Mouse (Mus musculus) right cerebral cortex, postnatal 4 days (tissue): ENCODE measurements around the gene Nudt15.

Experiments
- DNase-seq: peaks from one replicate; pipeline ENCODE4 v3.0.0-alpha.2; 2022

Gene Nudt15

GRCm38 (mm10) chr14:73507702-73508376, 40.2 kb downstream of the Nudt15 start:
- no peak for DNase-seq

- no peak for DNase-seq
Measured at GRCm38 (mm10) chr14:73507200-73507599, 40.8 kb downstream of the Nudt15 start.

- DNase-seq = no peak
Measured at GRCm38 (mm10) chr14:73506283-73506682, 41.8 kb downstream of the Nudt15 start.

GRCm38 (mm10) chr14:73503237-73503933, 44.7 kb downstream of the Nudt15 start:
- DNase-seq = no peak

- peak; percentile 64 for DNase-seq
Measured at GRCm38 (mm10) chr14:73502591-73503184, 45.4 kb downstream of the Nudt15 start.

GRCm38 (mm10) chr14:73501721-73502120, 46.3 kb downstream of the Nudt15 start:
- no peak for DNase-seq

- DNase-seq = no peak
Measured at GRCm38 (mm10) chr14:73501283-73501682, 46.8 kb downstream of the Nudt15 start.

GRCm38 (mm10) chr14:73495753-73496152, 52.3 kb downstream of the Nudt15 start:
- DNase-seq = no peak

- DNase-seq = no peak
Measured at GRCm38 (mm10) chr14:73494122-73494521, 53.9 kb downstream of the Nudt15 start.

- DNase-seq = no peak
Measured at GRCm38 (mm10) chr14:73493356-73493755, 54.7 kb downstream of the Nudt15 start.

- DNase-seq = no peak
Measured at GRCm38 (mm10) chr14:73486641-73487040, 61.4 kb downstream of the Nudt15 start.

GRCm38 (mm10) chr14:73484366-73485110, 63.5 kb downstream of the Nudt15 start:
- DNase-seq = no peak

- no peak for DNase-seq
Measured at GRCm38 (mm10) chr14:73483516-73484229, 64.4 kb downstream of the Nudt15 start.

- DNase-seq = no peak
Measured at GRCm38 (mm10) chr14:73479771-73480170, 68.3 kb downstream of the Nudt15 start.

- DNase-seq = no peak
Measured at GRCm38 (mm10) chr14:73478321-73478720, 69.7 kb downstream of the Nudt15 start.

GRCm38 (mm10) chr14:73477077-73477476, 71.0 kb downstream of the Nudt15 start:
- DNase-seq = no peak

- DNase-seq = no peak
Measured at GRCm38 (mm10) chr14:73476361-73476934, 71.6 kb downstream of the Nudt15 start.

GRCm38 (mm10) chr14:73475506-73475905, 72.5 kb downstream of the Nudt15 start:
- no peak for DNase-seq

- DNase-seq = peak; percentile 55
Measured at GRCm38 (mm10) chr14:73474636-73475093, 73.4 kb downstream of the Nudt15 start.

- peak; percentile 53 for DNase-seq
Measured at GRCm38 (mm10) chr14:73473670-73474460, 74.2 kb downstream of the Nudt15 start.

GRCm38 (mm10) chr14:73472205-73472604, 75.8 kb downstream of the Nudt15 start:
- DNase-seq = no peak
